Mouse (Mus musculus): ENCODE data around the gene Traf7.

The Traf7 gene

GRCm38 (mm10) chr17:24505286-24505955 is 22.3 kb downstream of the Traf7 start:
- DNase-seq, result no peak

- DNase-seq, result no peak
Measured at GRCm38 (mm10) chr17:24504085-24504484, 23.7 kb downstream of the Traf7 start.

- no peak for DNase-seq
Measured at GRCm38 (mm10) chr17:24502208-24502607, 25.5 kb downstream of the Traf7 start.

- no peak for DNase-seq
Measured at GRCm38 (mm10) chr17:24496026-24496425, 31.7 kb downstream of the Traf7 start.

- DNase-seq, result no peak
Measured at GRCm38 (mm10) chr17:24495443-24495842, 32.3 kb downstream of the Traf7 start.

GRCm38 (mm10) chr17:24494627-24495335 is 33.0 kb downstream of the Traf7 start:
- DNase-seq, result no peak

GRCm38 (mm10) chr17:24490399-24490798 is 37.3 kb downstream of the Traf7 start:
- DNase-seq, result no peak

- DNase-seq, result no peak
Measured at GRCm38 (mm10) chr17:24489265-24490030, 38.3 kb downstream of the Traf7 start.

- DNase-seq, result no peak
Measured at GRCm38 (mm10) chr17:24488662-24489264, 39.0 kb downstream of the Traf7 start.

- no peak for DNase-seq
Measured at GRCm38 (mm10) chr17:24488186-24488661, 39.5 kb downstream of the Traf7 start, which contains the start of gene Caskin1. Gene Caskin1, plus strand, starts transcription at chr17:24488601.

- DNase-seq, result no peak
Measured at GRCm38 (mm10) chr17:24485090-24485860, 42.5 kb downstream of the Traf7 start.

- DNase-seq, result no peak
Measured at GRCm38 (mm10) chr17:24483495-24483894, 44.2 kb downstream of the Traf7 start.

GRCm38 (mm10) chr17:24481027-24481815 is 46.5 kb downstream of the Traf7 start:
- no peak for DNase-seq

GRCm38 (mm10) chr17:24480201-24480826 is 47.4 kb downstream of the Traf7 start:
- no peak for DNase-seq

GRCm38 (mm10) chr17:24479431-24479830 is 48.3 kb downstream of the Traf7 start:
- DNase-seq, result no peak

GRCm38 (mm10) chr17:24478663-24479380 is 48.9 kb downstream of the Traf7 start, which contains the start of gene Mlst8:
Gene Mlst8, minus strand, starts transcription at chr17:24479078.
- DNase-seq, result peak; percentile 95

GRCm38 (mm10) chr17:24477985-24478600 is 49.6 kb downstream of the Traf7 start:
- DNase-seq, result peak; percentile 41

- no peak for DNase-seq
Measured at GRCm38 (mm10) chr17:24477053-24477984, 50.4 kb downstream of the Traf7 start.
